Mouse (Mus musculus): ENCODE measurements around the gene Fstl4.

DNA sequence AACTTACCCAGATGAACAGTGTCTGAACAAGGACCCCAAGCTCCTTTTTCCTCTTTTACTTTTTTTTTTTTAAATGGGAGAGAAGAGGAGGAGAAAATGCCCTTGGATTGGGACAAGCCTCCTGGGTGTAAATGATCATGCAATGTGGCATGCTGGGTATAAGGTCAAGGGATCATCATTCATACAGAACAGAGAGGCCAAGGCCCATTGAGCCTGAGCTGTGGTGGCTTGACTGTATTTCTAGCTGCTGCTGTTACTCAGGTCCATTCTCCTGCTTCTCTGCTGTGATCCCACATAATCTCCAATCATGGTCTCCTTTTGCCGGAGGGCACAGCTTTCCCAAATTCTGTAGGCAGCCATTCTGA is 67.9 kb downstream of the Fstl4 start:
- TF ChIP-seq CTCF (IDR thresholded peaks at IDR 0.05), result no peak
- TF ChIP-seq EP300 (IDR thresholded peaks at IDR 0.05; ENCODE audit: insufficient read depth, low read depth, low read length), result no peak
- no peak for TF ChIP-seq POLR2A (IDR thresholded peaks at IDR 0.05; ENCODE audit: insufficient read depth, low read depth, low read length)
